Mouse (Mus musculus): ENCODE data around the gene Orc4.
"Not testable (repeated sequence)": the region's sequence is repeated elsewhere in the genome, so short reads cannot be mapped to it uniquely, and the experiment has no call there.

Orc4 gene

GRCm38 (mm10) chr2:48950252-48950315, at the start of gene Orc4:
Orc4 (minus strand) TSS chr2:48950277.
- DNase-seq: no peak

GRCm38 (mm10) chr2:48990322-48990721, 40.2 kb upstream of the Orc4 start:
- DNase-seq: no peak

DNA sequence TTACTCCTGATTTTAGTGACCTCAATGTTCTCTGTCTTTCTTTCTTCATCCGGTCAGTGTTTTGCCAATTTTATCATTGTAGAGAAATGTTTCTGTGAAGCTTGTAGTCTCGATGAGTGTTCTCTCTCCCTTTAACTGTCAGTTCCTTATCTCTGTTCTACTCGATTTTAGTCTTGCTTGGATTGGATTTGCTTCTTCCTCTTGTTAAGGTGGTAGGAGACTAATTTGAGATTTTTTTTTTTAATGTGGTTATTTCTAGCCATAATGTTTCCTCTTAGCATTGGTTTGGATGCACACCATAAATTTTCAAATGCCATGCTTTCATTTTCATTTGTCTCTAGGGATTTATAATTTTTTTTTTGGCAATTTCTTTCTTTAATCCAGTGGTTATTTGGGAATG, 28.8 kb upstream of the Orc4 start:
- no peak for DNase-seq

DNA sequence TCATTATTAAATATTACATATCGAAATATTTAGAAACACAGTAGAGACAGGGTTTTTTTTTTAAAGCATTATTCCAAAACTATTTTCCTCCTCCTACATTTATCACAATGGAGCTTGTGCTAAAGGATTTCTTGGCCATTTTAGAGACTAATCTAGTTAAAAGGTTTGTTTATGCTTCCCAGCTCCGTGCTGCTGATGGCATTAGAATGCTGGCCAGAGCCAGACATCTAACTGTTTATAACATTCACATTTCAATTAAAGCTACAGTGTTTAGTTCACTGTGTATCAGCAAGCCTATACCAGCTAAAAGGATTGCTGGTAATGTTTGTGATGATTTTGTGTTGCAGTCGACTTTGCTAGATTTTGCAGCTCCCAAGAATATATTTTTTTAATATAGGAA, 6.5 kb upstream of the Orc4 start:
- no peak for DNase-seq

- peak; percentile 19 for DNase-seq
Observed at GRCm38 (mm10) chr2:48950316-48950880, 321 bp upstream of the Orc4 start.

DNA sequence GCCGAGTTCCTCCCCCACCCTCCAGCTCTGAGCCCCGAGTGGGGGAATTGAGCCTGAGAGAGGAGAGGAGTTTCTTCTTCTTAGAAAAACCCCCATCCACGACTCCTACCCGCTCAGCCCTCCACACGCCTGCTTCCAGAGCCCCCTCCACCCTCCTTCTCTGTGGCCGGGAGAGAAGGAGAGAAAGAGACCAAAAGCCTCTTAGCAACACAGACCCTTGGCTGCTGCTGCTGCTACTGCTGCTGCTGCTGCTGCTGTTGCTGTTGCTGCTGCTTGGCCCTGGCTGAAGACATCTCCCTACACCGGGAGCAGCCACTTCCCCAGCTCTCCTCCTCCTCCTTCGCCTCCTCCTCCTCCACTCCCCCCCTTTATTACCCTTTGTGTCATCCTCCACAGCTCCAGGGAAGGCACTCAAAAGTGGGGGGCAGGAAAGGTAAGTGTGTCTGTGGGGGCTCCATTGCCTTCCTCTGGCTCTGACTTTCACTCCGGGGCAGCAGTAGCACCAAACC, 280 bp downstream of the Orc4 start:
- DNase-seq: peak; percentile 49

DNA sequence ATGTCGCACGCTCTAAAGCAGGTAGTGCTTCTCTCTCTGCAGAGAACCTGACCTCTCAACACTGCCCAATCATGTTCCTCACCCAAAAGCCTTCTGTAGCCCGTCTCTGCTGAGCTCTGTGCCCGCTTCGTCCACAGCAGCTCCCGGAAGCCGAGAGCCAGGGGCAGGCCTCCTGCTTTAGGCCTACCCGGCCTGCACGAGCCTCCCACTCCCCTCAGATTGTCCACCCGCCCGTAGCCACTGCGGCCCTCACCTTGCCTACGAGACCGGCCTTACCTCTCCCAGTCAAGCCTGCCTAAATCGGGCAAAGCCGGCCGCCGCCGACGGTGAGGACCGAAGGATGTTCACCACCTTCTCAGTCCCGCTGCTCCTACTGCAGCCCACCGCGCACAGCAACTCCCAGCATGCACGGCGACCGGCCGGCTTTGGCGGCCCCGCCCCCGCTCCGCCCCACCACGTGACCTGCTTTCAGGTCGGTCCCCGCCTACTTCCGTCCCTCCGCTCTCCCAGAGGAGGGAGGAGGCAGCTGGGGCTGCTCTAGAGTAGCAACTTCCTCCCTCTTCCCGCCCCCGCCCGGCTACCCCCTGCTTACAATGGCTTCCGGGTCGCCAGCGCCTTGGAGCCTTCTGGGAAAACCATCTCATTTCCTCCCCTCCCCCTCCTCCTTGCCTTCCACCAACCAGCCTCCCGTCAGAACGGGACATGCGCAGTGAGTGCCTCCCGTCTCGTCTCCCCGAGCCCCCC, 1.1 kb downstream of the Orc4 start, which contains the start of gene Mbd5:
Mbd5 (plus strand) TSS at position 668 of the 744 bp plus-strand sequence.
- peak; percentile 96 for DNase-seq

DNA sequence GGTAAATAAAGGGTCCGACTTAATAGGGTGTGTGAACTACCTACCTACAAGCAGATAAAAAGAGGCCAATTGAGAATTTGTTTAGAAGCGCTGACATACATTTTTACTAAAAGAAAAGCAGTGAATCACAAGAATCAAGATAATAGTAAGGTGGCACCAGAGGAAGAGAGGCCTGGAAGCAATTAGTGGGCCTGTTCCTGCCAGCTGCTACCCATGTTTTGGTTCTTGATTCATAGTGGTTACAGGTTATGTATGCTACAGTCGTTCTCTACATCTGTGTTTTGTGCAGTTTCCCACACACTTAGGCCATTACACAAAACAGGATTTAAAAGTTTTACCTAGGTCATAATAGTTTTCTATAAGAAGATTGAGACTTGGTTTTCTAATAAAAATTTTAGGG, 2.3 kb downstream of the Orc4 start:
- no peak for DNase-seq

- DNase-seq: no peak
Observed at GRCm38 (mm10) chr2:48935058-48935457, 15.0 kb downstream of the Orc4 start.

DNA sequence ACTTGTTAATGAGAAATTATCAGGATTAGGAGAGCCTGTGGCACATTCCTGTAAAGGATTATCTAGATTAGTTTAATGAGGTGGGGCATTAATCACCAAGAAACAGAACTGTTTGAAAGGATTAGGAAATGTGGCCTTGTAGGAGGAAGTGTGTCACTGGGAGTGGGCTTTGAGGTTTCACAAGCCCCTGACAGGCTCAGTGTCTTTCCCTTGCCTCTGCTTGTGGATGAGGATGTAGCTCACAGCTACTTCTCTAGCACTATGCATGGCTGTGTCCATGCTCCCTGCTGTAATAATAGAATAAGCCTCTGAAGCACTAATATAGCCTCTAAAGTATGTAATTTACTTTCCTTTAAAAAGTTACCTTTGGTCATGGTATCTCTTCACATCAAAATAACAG, 34.2 kb downstream of the Orc4 start:
- DNase-seq: no peak

GRCm38 (mm10) chr2:48914185-48914584, 35.9 kb downstream of the Orc4 start:
- no peak for DNase-seq

- no peak for DNase-seq
Observed at GRCm38 (mm10) chr2:48908866-48909265, 41.2 kb downstream of the Orc4 start.

GRCm38 (mm10) chr2:48895186-48895585, 54.9 kb downstream of the Orc4 start:
- no peak for DNase-seq

DNA sequence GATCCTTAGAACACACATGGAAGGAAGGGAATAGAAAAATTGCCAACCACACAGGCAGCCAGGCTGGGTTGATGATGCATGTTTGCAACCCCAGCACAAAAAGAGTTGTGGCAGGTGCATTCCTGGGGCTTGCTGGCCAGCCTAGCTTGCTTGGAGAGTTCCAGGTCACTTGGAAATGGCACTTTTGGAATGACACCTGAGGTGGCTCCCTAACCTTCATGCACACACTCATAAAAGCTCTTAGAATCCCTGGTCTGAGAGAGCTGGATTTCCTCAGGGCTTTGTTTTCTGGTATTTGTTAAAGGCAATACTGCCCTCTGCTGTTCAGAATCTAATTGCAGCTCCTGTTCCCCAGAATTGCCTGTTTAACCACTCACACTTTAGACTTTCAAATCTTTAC, 64.1 kb downstream of the Orc4 start:
- DNase-seq: peak; percentile 71

GRCm38 (mm10) chr2:48868199-48868913, 81.7 kb downstream of the Orc4 start:
- no peak for DNase-seq

- DNase-seq: not testable (repeated sequence)
Observed at GRCm38 (mm10) chr2:48865596-48865995, 84.5 kb downstream of the Orc4 start.
